Mouse (Mus musculus) heart, adult 2 months (tissue): ENCODE measurements around the gene Srcin1. TPM values are rescaled to one million over a fixed set of nuclear protein-coding genes. Genes with fewer than 3 reads are reported as not detected.

ENCODE experiments used
- DNase-seq, 2 experiments: peaks; one replicate each; pipeline ENCODE4 v3.0.0; 2021
- H3K27ac ChIP-seq: fragments of 200-600 bp; 2 replicates; pipeline ENCODE4 v1.8.1; 2022
- H3K27me3 ChIP-seq: fragments of 200-500 bp; 2 replicates; pipeline ENCODE4 v1.6.1; 2012; ENCODE audit warnings: mild to moderate bottlenecking, low read length, inconsistent platforms, mixed read lengths; ENCODE audit not compliant: control insufficient read depth, insufficient read depth
- H3K36me3 ChIP-seq: fragments of 200-500 bp; 2 replicates; pipeline ENCODE4 v1.6.1; 2012; ENCODE audit warnings: low read length, inconsistent platforms; ENCODE audit not compliant: control insufficient read depth, insufficient read depth
- H3K4me1 ChIP-seq: fragments of 200-500 bp; 2 replicates; pipeline ENCODE4 v1.6.1; 2011; ENCODE audit warnings: low read length; ENCODE audit not compliant: control insufficient read depth, insufficient read depth
- H3K4me3 ChIP-seq: fragments of 200-600 bp; 2 replicates; pipeline ENCODE4 v1.8.1; 2022
- H3K79me2 ChIP-seq: fragments of 200-500 bp; replicated peaks from 2 replicates; pipeline ENCODE4 v1.6.1; 2012; ENCODE audit warnings: mild to moderate bottlenecking, inconsistent platforms, low read length, moderate library complexity, mixed read lengths; ENCODE audit not compliant: control insufficient read depth, insufficient read depth
- H3K9ac ChIP-seq: fragments of 200-500 bp; 2 replicates; pipeline ENCODE4 v1.6.1; 2012; ENCODE audit warnings: low read depth, mild to moderate bottlenecking, control low read depth, inconsistent platforms, low read length, mixed read lengths
- CTCF ChIP-seq: fragments of 200-600 bp; IDR thresholded peaks from 2 replicates; pipeline ENCODE4 v1.8.1; 2022; ENCODE audit warnings: antibody characterized with exemption, mild to moderate bottlenecking, moderate library complexity
- EP300 ChIP-seq: fragments of 200-500 bp; IDR thresholded peaks from 2 replicates; pipeline ENCODE4 v1.6.1; 2011; ENCODE audit warnings: low read depth, low read length, control low read depth; ENCODE audit not compliant: insufficient read depth
- POLR2A ChIP-seq: fragments of 200-500 bp; IDR thresholded peaks from 2 replicates; pipeline ENCODE4 v1.6.1; 2011; ENCODE audit warnings: mild to moderate bottlenecking, low read depth, low read length, control low read depth; ENCODE audit not compliant: insufficient read depth
- WGBS: fragments of 180-500 bp; shearing (Covaris S2); methylation state at CpG from one replicate; pipeline ENCODE4 v1.1.7; 2018; 5-methylcytosine and 5-hydroxymethylcytosine counted together
- intact Hi-C: fragments of 180-260 bp; cut with DNase I; formaldehyde crosslinking; loops from one replicate; pipeline ENCODE4 v1.15.1; 2025
- polyA plus RNA-seq: library from polyadenylated mRNA; depleted of rRNA; stranded (reverse); fragments of >200 nt; gene quantifications from 2 replicates; pipeline ENCODE4 v1.2.3, GENCODE M21; 2012
- total RNA-seq, 2 experiments: library from RNA; stranded (reverse); gene quantifications; 2 replicates each; pipeline ENCODE4 v1.2.3; 2021

The Srcin1 gene
- total and polyA plus RNA-seq, 3 experiments: 0.13 to 0.36 (median 0.31) TPM

GRCm38 (mm10) chr11:97615276-97615675 is 39.3 kb upstream of the Srcin1 start:
- intact Hi-C loops: no loop called here
- Histone ChIP-seq H3K36me3 (no peaks in the 10 kb centered on the region), H3K79me2 (no peaks in the 10 kb centered on the region), H3K4me1 (no peaks in the 10 kb centered on the region), H3K4me3 (no peak overlapping the region), H3K27ac (no peak overlapping the region), H3K9ac (no peak overlapping the region), H3K27me3 (no peaks in the 10 kb centered on the region; the same call in 1 of the 2 replicates)
- TF ChIP-seq CTCF: no peak
- TF ChIP-seq EP300: no peak
- 77% methylated on average over 4 of the region's 4 CpGs for WGBS
- DNase-seq: no peak

- 30% methylated on average over 8 of the region's 8 CpGs for WGBS
- peak in 1 of 2 experiments; percentile 23 for DNase-seq
Measured at GRCm38 (mm10) chr11:97611076-97611475, 35.1 kb upstream of the Srcin1 start.

GRCm38 (mm10) chr11:97609743-97610142 is 33.8 kb upstream of the Srcin1 start:
- Histone ChIP-seq H3K36me3 (no peaks in the 10 kb centered on the region), H3K27ac (no peak overlapping the region), H3K4me1 (no peaks in the 10 kb centered on the region), H3K4me3 (no peak overlapping the region), H3K27me3 (no peaks in the 10 kb centered on the region), H3K9ac (no peak overlapping the region), H3K79me2 (no peaks in the 10 kb centered on the region)
- TF ChIP-seq EP300 (no peak), POLR2A (no peak), CTCF (no peak)
- whole genome bisulfite sequencing: 78% methylated on average over 13 of the region's 13 CpGs
- intact Hi-C loops: no loop called here
- DNase-seq: no peak

More at GRCm38 (mm10) chr11:97611076-97611475, 35.1 kb upstream of the Srcin1 start:
- Histone ChIP-seq H3K27me3 (no peaks in the 10 kb centered on the region), H3K27ac (no peak overlapping the region), H3K79me2 (no peaks in the 10 kb centered on the region), H3K4me1 (no peaks in the 10 kb centered on the region), H3K36me3 (no peaks in the 10 kb centered on the region), H3K9ac (no peak overlapping the region), H3K4me3 (no peak overlapping the region)
- intact Hi-C loops: no loop called here
- TF ChIP-seq CTCF (no peak), EP300 (no peak), POLR2A (no peak)

- no peak for TF ChIP-seq EP300
- TF ChIP-seq CTCF: no peak
- no peak for TF ChIP-seq POLR2A
- no peaks in the 10 kb centered on the region for H3K36me3 ChIP-seq
- H3K4me3 ChIP-seq: no peak overlapping the region
- DNase-seq: no peak
- no peaks in the 10 kb centered on the region for H3K27me3 ChIP-seq
- no peak overlapping the region for H3K9ac ChIP-seq
- intact Hi-C loops: no loop called here
- no peak overlapping the region for H3K27ac ChIP-seq
- H3K79me2 ChIP-seq: no peaks in the 10 kb centered on the region
- 63% methylated on average over 4 of the region's 4 CpGs for WGBS
- H3K4me1 ChIP-seq: no peaks in the 10 kb centered on the region
Measured at GRCm38 (mm10) chr11:97608933-97609332, 32.9 kb upstream of the Srcin1 start.

GRCm38 (mm10) chr11:97607056-97607725 is 31.2 kb upstream of the Srcin1 start:
- no peak overlapping the region for H3K4me3 ChIP-seq
- H3K79me2 ChIP-seq: no peaks in the 10 kb centered on the region
- DNase-seq: no peak
- TF ChIP-seq CTCF: no peak
- no peak for TF ChIP-seq POLR2A
- TF ChIP-seq EP300: no peak
- H3K27ac ChIP-seq: no peak overlapping the region
- no peak overlapping the region for H3K9ac ChIP-seq
- H3K4me1 ChIP-seq: peaks cover 1% of the 10 kb centered on the region
- no peaks in the 10 kb centered on the region for H3K36me3 ChIP-seq
- H3K27me3 ChIP-seq: no peaks in the 10 kb centered on the region
- intact Hi-C loops: no loop called here
- WGBS: 97% methylated on average over 8 of the region's 8 CpGs

GRCm38 (mm10) chr11:97603891-97604290 is 27.9 kb upstream of the Srcin1 start:
- Histone ChIP-seq H3K36me3 (no peaks in the 10 kb centered on the region), H3K4me1 (peaks cover 1% of the 10 kb centered on the region), H3K9ac (no peak overlapping the region), H3K79me2 (no peaks in the 10 kb centered on the region), H3K27me3 (no peaks in the 10 kb centered on the region; the same call in 1 of the 2 replicates), H3K4me3 (no peak overlapping the region), H3K27ac (no peak overlapping the region)
- DNase-seq: peak in 1 of 2 experiments; percentile 15
- WGBS: 34% methylated on average over 10 of the region's 10 CpGs
- TF ChIP-seq EP300 (no peak), CTCF (no peak), POLR2A (no peak)
- intact Hi-C loops: no loop called here

GRCm38 (mm10) chr11:97602223-97602622 is 26.2 kb upstream of the Srcin1 start:
- H3K9ac ChIP-seq: no peak overlapping the region
- no peaks in the 10 kb centered on the region; the same call in 1 of the 2 replicates for H3K27me3 ChIP-seq
- 26% methylated on average over 6 of the region's 6 CpGs for WGBS
- intact Hi-C loops: no loop called here
- no peak for DNase-seq
- TF ChIP-seq POLR2A (no peak), EP300 (no peak), CTCF (no peak)
- peaks cover 1% of the 10 kb centered on the region for H3K4me1 ChIP-seq
- H3K27ac ChIP-seq: no peak overlapping the region
- H3K36me3 ChIP-seq: no peaks in the 10 kb centered on the region
- H3K79me2 ChIP-seq: no peaks in the 10 kb centered on the region
- H3K4me3 ChIP-seq: no peak overlapping the region
